Comparison of ENCODE assay signal across 11 mouse cellular contexts in genomic region chr15:85555799-85556198, GRCm38 (mm10). TPM values are rescaled to one million over a fixed set of nuclear protein-coding genes. Genes with fewer than 3 reads are reported as not detected.
DNase-seq lines count a peak whose midpoint lies in the region; ATAC-seq and TF ChIP-seq lines count a peak whose summit lies in the region.
"Had no signal": no experiment of that assay in that cellular context is flagged by ENCODE, and none has a peak within 500 bp of the region (broad histone marks: within the 10 kb centered on the region; RNA-seq: fewer than 3 reads in every experiment).

No protein-coding gene starts in this region.

- peaks cover 33% of the 10 kb centered on the region for H3K27me3 ChIP-seq in E14TG2a.4 (ENCODE audit: insufficient read depth, low read length)

- H3K4me1 ChIP-seq in E14TG2a.4 (replicated peaks; ENCODE audit: low read depth, low read length) = peaks cover 48% of the 10 kb centered on the region
- H3K4me1 ChIP-seq: heart, embryonic 10.5 days had no signal

- H3K9me3 ChIP-seq in E14TG2a.4 (ENCODE audit: low read length) = no peaks in the 10 kb centered on the region
- H3K9me3 ChIP-seq: heart, embryonic 10.5 days had no signal

- no peak for ATAC-seq in frontal cortex, adult (ENCODE audit: low TSS enrichment)
- ATAC-seq: intestine, embryonic 16.5 days had no signal

- no peak for TF ChIP-seq CTCF in E14TG2a.4 (conservative IDR thresholded peaks at IDR 0.05; ENCODE audit: low read length)

- H3K4me3 ChIP-seq in E14TG2a.4 (replicated peaks; ENCODE audit: low read length) = peak overlapping the region; percentile 35; the same call in 1 of the 2 replicates
- H3K4me3 ChIP-seq: heart, embryonic 10.5 days had no signal

- H3K36me3 ChIP-seq in E14TG2a.4 (ENCODE audit: insufficient read depth, low read length) = no peaks in the 10 kb centered on the region
- H3K36me3 ChIP-seq: heart, embryonic 10.5 days had no signal

- DNase-seq in adrenal gland, postnatal 25 days = peak; percentile 41
- no peak for DNase-seq in adrenal gland, adult 2 months
- peak; percentile 41 for DNase-seq in layer of hippocampus, adult 11-12 months (ENCODE audit: low spot score)
- no peak for DNase-seq in layer of hippocampus, postnatal 25 days (ENCODE audit: extremely low spot score in 1 of 2, low spot score in 1 of 2)
- DNase-seq in kidney, postnatal 25 days = peak; percentile 59 to 85
- no peak for DNase-seq in gastrocnemius, postnatal 4 days (ENCODE audit: low spot score in 2 of 2)

RNA-seq across cellular contexts. Expression of gene Wnt7b, which starts 26.5 kb away (rescaled TPM):
- total RNA-seq in adrenal gland, postnatal 25 days (2021) = 0.55 and 1.2 TPM in 2 replicates
- 1 to 10 TPM in 1 of 2 experiments, under 1 TPM in 1; 0.86 to 1.2 TPM for total RNA-seq in adrenal gland, adult 2 months (2021)
- 1.0 and 1.1 TPM in 2 replicates for polyA plus RNA-seq in adrenal gland, adult 2 months (2012; rRNA removed)
- 10 to 100 TPM; 45.3 to 46.9 TPM for total RNA-seq in layer of hippocampus, postnatal 25 days (2021)
- total RNA-seq in gastrocnemius, postnatal 4 days (2021) = under 1 TPM in 1 of 2 experiments, not detected in 1; 0.10 TPM

RNA-seq across cellular contexts. Expression of gene 7530416G11Rik, which starts 52.8 kb away (rescaled TPM):
- total RNA-seq in adrenal gland, postnatal 25 days (2021) = not detected in 2 replicates
- total RNA-seq in adrenal gland, adult 2 months (2021) = not detected
- polyA plus RNA-seq in adrenal gland, adult 2 months (2012; rRNA removed) = not detected in 2 replicates
- total RNA-seq in layer of hippocampus, postnatal 25 days (2021) = not detected
- total RNA-seq in gastrocnemius, postnatal 4 days (2021) = not detected
- total RNA-seq: liver, adult 2 months had no signal
- polyA plus RNA-seq: heart, embryonic 10.5 days; intestine, embryonic 16.5 days; liver, adult 2 months had no signal

Comparison
In these comparisons a context has a peak if more than half of its experiments do, and no peak if none do; other contexts are left out.
1. DNase-seq: peak in adrenal gland, postnatal 25 days (single experiment), layer of hippocampus, adult 11-12 months (single experiment) and kidney, postnatal 25 days (2 of 2); none in adrenal gland, adult 2 months (single experiment), layer of hippocampus, postnatal 25 days (0 of 2) and gastrocnemius, postnatal 4 days (0 of 2).
2. RNA of gene Wnt7b, which starts 26.5 kb away (total RNA-seq): 45.3 to 46.9 TPM in layer of hippocampus, postnatal 25 days; 0.86 to 1.2 TPM in adrenal gland, adult 2 months, 0.55 to 1.2 TPM in adrenal gland, postnatal 25 days and 0.10 TPM in gastrocnemius, postnatal 4 days; every median in the first group is over 10 times any median in the second.